Mouse (Mus musculus): ENCODE data around the gene Cacnb3. TPM values are rescaled to one million over a fixed set of nuclear protein-coding genes. Genes with fewer than 3 reads are reported as not detected.
A peak's percentile ranks its signal among the peaks of the same experiment; 100 is the strongest.

Gene Cacnb3
- polyA plus RNA-seq, 1 experiment from 2014 or later: 43.1 TPM

DNA sequence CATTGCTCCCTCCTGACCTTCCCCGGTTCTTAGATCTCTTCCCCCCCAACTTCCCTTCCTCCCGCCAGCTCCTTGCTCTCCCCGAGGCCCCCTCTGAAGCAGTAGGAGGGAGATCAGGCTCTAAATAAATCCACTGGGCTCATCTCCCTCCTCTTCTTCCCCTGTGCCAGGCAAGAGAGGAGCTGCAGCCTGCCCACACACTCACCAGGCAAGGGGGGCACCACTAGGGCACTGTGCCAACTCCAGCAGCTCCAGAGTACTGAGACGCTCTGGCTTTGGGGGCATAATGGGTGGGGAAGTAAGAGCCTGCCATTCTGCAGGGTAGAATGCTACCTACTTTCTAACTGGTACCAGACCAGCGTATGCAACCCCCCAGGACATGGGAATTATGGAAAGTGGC lies 5.9 kb downstream of the Cacnb3 start:
- H3K27ac ChIP-seq: no peak overlapping the region
- no peak overlapping the region for H3K4me3 ChIP-seq (replicated peaks)
- ATAC-seq (ENCODE audit: insufficient number of reproducible peaks, insufficient read depth, low FRiP score, low TSS enrichment, low read depth): no peak
- no peaks in the 10 kb centered on the region for H3K9me3 ChIP-seq
- H3K27me3 ChIP-seq: peaks cover 53% of the 10 kb centered on the region
- peak overlapping the region; percentile 98 for H3K4me2 ChIP-seq
- peaks cover 17% of the 10 kb centered on the region for H3K36me3 ChIP-seq
- WGBS: 54% methylated on average over 5 of the region's 5 CpGs
- H3K4me1 ChIP-seq (replicated peaks): peaks cover 52% of the 10 kb centered on the region
- no peak overlapping the region; the same call in 1 of the 2 replicates for H3K9ac ChIP-seq (replicated peaks)

DNA sequence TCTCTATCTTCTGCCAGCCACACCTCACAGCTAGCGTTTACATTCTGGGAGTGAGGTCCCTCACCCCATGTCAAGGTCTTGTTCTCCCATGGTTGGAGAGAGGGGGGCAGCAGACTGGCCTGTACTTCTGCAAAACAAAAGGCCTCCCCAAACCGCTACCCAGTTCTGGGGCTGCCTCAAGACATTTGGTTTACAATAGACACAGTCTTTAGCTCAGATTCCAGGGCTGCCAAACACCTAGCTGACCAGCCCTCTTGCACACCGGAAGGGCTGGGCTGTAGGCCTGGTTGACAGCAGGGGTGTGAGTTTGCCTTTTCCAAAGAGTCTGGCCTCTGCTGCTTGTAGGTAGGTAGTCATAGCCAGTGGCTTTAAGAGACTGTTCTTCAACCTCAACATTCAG lies 6.5 kb downstream of the Cacnb3 start:
- Histone ChIP-seq H3K9me3 (no peaks in the 10 kb centered on the region), H3K9ac (replicated peaks) (no peak overlapping the region), H3K36me3 (peaks cover 23% of the 10 kb centered on the region), H3K4me3 (replicated peaks) (no peak overlapping the region), H3K27ac (no peak overlapping the region), H3K4me1 (replicated peaks) (peaks cover 47% of the 10 kb centered on the region), H3K4me2 (no peak overlapping the region), H3K27me3 (peaks cover 50% of the 10 kb centered on the region)
- WGBS: 34% methylated on average over 3 of the region's 3 CpGs
- no peak for ATAC-seq (ENCODE audit: insufficient number of reproducible peaks, insufficient read depth, low FRiP score, low TSS enrichment, low read depth)

DNA sequence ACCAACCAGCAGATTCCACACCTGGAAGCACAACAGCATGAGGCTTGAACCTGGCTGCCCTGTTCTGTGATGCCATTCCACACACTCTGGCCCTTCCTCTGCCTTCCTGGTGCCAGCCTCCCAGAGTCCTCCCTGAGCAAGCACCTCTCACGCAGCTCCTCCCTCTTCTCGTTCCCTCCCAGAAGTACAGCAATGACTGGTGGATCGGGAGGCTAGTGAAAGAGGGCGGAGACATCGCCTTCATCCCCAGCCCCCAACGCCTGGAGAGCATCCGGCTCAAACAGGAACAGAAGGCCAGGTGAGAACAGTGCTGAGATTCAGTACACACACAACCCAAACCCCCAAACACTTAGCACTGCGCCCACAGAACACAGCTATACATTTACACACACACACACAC lies 9.5 kb downstream of the Cacnb3 start:
- Histone ChIP-seq H3K27me3 (peaks cover 22% of the 10 kb centered on the region), H3K4me3 (replicated peaks) (0 out of 2 replicates have a peak overlapping the region, but pooled peaks have one; percentile 3), H3K9me3 (no peaks in the 10 kb centered on the region), H3K4me2 (no peak overlapping the region), H3K27ac (no peak overlapping the region), H3K9ac (replicated peaks) (peak overlapping the region; percentile 23; the same call in 1 of the 2 replicates), H3K36me3 (peaks cover 52% of the 10 kb centered on the region), H3K4me1 (replicated peaks) (peaks cover 25% of the 10 kb centered on the region)
- ATAC-seq (ENCODE audit: insufficient number of reproducible peaks, insufficient read depth, low FRiP score, low TSS enrichment, low read depth): no peak
- WGBS: 22% methylated on average over 8 of the region's 8 CpGs

- Histone ChIP-seq H3K9me3 (no peaks in the 10 kb centered on the region), H3K36me3 (peaks cover 95% of the 10 kb centered on the region), H3K4me3 (replicated peaks) (no peak overlapping the region), H3K4me2 (no peak overlapping the region), H3K27ac (no peak overlapping the region), H3K27me3 (no peaks in the 10 kb centered on the region), H3K4me1 (replicated peaks) (peaks cover 11% of the 10 kb centered on the region; the same call in 1 of the 2 replicates), H3K9ac (replicated peaks) (no peak overlapping the region)
- 90% methylated on average over 12 of the region's 12 CpGs for WGBS
- no peak for ATAC-seq (ENCODE audit: insufficient number of reproducible peaks, insufficient read depth, low FRiP score, low TSS enrichment, low read depth)
These were observed 13.8 kb downstream of the Cacnb3 start for GRCm38 (mm10) chr15:98644406-98644805.

DNA sequence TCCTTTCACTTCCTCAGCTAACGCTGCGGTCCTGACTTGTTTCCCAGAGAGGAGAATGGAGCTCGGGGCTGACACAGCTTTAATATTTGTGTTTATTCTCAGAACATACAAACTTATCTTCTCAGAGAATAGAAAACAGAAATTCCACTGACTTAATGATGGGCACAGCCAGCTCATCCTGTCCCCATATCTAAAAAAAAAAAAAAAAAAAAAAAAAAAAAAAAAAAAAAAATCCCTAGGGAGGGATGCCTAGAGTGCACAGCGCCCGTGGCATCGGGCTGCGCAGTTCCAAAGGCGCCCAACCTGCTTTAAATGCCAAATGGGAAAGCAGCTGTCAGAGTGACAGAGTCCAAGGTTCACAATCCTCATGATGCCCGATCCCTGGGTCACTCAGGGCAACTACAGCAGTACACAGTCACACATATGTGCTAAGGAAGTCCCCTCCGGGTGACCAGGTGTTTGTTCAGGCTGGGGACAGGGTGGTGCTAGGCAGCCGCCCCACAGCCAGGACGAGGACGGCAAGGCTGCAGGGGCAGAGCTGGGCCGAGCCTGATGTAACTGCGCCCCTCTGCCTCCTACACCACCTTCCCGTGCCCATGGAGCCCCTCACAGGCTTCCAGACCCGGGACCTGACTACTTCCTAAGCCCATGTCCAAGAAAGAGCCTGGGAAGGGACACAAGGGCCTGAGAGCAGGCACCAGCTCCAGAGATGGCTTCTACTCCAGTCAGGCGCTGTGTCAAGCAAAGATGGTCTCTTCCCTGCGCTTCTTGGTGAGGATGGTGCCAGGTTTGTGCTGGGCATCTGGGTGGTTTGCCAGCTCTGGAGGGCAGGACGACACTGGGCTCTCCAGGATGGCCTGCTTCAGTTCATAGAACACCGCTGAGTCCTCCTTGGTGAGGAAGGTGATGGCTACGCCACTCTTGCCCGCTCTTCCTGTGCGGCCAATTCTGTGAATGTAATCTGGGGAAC lies 14.7 kb downstream of the Cacnb3 start:
- Histone ChIP-seq H3K4me1 (replicated peaks) (peaks cover 3% of the 10 kb centered on the region; the same call in 1 of the 2 replicates), H3K27ac (no peak overlapping the region), H3K27me3 (no peaks in the 10 kb centered on the region), H3K36me3 (peaks cover 97% of the 10 kb centered on the region), H3K9ac (replicated peaks) (no peak overlapping the region), H3K4me3 (replicated peaks) (no peak overlapping the region), H3K4me2 (no peak overlapping the region), H3K9me3 (no peaks in the 10 kb centered on the region)
- no peak for ATAC-seq (ENCODE audit: insufficient number of reproducible peaks, insufficient read depth, low FRiP score, low TSS enrichment, low read depth)
- WGBS: 92% methylated on average over 24 of the region's 24 CpGs

DNA sequence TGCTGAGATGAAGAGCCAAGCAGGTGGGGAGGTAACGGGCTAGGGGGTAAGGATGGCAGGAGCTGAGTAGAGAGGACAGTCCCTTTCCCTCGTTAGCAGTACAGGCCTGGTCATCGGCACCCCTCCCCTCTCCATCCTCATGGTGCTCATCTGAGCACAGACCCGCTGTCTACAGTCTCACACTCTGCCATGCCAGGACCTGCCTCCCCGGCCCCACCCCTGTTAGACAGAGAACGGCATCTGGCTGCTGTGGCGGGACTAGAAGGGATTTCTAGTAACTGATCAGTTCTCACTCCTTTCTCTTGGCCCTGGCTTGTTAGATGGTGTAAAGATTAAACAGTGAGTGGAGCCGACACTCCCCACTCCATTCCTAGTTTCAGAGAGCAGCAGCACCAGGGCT lies 16.1 kb downstream of the Cacnb3 start:
- peaks cover 99% of the 10 kb centered on the region for H3K36me3 ChIP-seq
- no peak for ATAC-seq (ENCODE audit: insufficient number of reproducible peaks, insufficient read depth, low FRiP score, low TSS enrichment, low read depth)

DNA sequence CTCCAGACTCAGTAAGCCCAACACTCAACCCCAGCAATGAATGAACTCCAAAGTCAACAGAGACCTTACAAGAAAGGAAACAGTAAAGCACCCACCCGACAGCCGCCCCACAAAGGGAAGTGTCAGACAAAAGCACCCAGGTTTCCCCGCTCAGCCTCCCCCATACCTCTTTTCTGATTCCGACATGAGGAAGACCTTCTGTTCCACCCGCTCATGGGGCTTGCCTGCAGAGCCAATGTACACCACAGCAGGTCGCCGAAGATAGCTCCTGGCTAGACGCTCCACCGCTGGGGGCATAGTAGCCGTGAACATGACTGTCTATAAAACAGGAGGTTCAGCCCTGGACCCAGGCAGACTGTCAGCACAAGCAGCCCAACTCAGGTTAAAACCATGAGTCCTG lies 16.7 kb downstream of the Cacnb3 start:
- no peaks in the 10 kb centered on the region for H3K27me3 ChIP-seq
- peaks cover 99% of the 10 kb centered on the region for H3K36me3 ChIP-seq
- no peak for ATAC-seq (ENCODE audit: insufficient number of reproducible peaks, insufficient read depth, low FRiP score, low TSS enrichment, low read depth)
- H3K27ac ChIP-seq: no peak overlapping the region
- H3K9me3 ChIP-seq: no peaks in the 10 kb centered on the region
- WGBS: 90% methylated on average over 10 of the region's 10 CpGs
- H3K4me3 ChIP-seq (replicated peaks): no peak overlapping the region
- no peak overlapping the region for H3K9ac ChIP-seq (replicated peaks)
- H3K4me1 ChIP-seq (replicated peaks): no peaks in the 10 kb centered on the region
- no peak overlapping the region for H3K4me2 ChIP-seq

More for the DNA sequence above, 16.1 kb downstream of the Cacnb3 start:
- WGBS: 81% methylated on average over 8 of the region's 8 CpGs
- H3K27ac ChIP-seq: no peak overlapping the region
- no peaks in the 10 kb centered on the region for H3K9me3 ChIP-seq
- H3K4me3 ChIP-seq (replicated peaks): no peak overlapping the region
- no peak overlapping the region for H3K9ac ChIP-seq (replicated peaks)
- H3K27me3 ChIP-seq: no peaks in the 10 kb centered on the region
- no peak overlapping the region for H3K4me2 ChIP-seq
- no peaks in the 10 kb centered on the region for H3K4me1 ChIP-seq (replicated peaks)

DNA sequence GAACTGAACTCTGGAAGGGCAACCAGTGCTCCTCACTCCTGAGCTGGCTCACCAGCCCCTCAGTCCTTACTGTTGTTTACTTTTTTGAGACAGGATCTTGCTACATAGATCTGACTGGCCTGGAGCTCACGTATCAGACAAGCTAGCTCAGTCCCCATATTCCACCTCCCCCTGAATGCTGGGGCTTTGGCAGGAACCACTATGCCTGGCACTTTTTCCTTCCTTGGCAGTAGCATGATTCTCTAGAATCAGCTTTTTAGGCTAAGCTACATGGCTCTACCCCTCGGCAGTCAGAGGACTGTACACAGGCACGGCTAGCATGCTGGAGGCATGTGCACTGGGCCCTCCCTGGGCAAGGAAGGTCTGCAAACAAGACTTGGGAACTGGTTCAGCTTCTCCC lies 17.4 kb downstream of the Cacnb3 start:
- WGBS: 94% methylated on average over 3 of the region's 3 CpGs
- ATAC-seq (ENCODE audit: insufficient number of reproducible peaks, insufficient read depth, low FRiP score, low TSS enrichment, low read depth): no peak
- peaks cover 99% of the 10 kb centered on the region for H3K36me3 ChIP-seq

DNA sequence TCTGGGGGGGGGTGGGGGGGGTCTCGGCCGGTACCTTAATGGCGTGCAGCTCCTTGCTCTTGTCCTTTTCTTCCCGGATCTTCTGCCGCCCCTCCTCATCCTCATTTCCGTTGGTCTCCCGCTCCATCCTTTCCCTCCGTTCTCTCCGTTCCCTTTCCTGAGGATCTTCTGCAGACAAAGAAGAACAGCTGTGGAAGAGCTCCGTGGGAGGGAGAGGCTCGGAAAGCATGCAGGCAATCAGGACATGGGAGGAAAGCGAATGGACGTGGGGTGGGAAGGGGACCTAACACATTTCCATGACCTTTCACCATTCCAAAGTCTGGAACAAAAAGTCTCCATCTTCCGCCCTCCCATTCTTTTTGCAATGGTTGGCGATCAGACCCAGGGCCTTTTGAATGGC lies 20.8 kb downstream of the Cacnb3 start:
- Histone ChIP-seq H3K27ac (no peak overlapping the region), H3K4me2 (no peak overlapping the region), H3K27me3 (no peaks in the 10 kb centered on the region), H3K9ac (replicated peaks) (no peak overlapping the region), H3K4me3 (replicated peaks) (no peak overlapping the region), H3K9me3 (no peaks in the 10 kb centered on the region), H3K4me1 (replicated peaks) (no peaks in the 10 kb centered on the region), H3K36me3 (peaks cover 100% of the 10 kb centered on the region)
- no peak for ATAC-seq (ENCODE audit: insufficient number of reproducible peaks, insufficient read depth, low FRiP score, low TSS enrichment, low read depth)
- WGBS: 90% methylated on average over 15 of the region's 15 CpGs

More for the DNA sequence above, 17.4 kb downstream of the Cacnb3 start:
- no peak overlapping the region for H3K4me2 ChIP-seq
- no peak overlapping the region for H3K27ac ChIP-seq
- H3K27me3 ChIP-seq: no peaks in the 10 kb centered on the region
- H3K4me3 ChIP-seq (replicated peaks): no peak overlapping the region
- no peaks in the 10 kb centered on the region for H3K9me3 ChIP-seq
- no peaks in the 10 kb centered on the region for H3K4me1 ChIP-seq (replicated peaks)
- no peak overlapping the region for H3K9ac ChIP-seq (replicated peaks)

- ATAC-seq (ENCODE audit: insufficient number of reproducible peaks, insufficient read depth, low FRiP score, low TSS enrichment, low read depth): no peak
These were observed 21.5 kb downstream of the Cacnb3 start for GRCm38 (mm10) chr15:98652174-98652573.

GRCm38 (mm10) chr15:98656982-98657751 lies 26.5 kb downstream of the Cacnb3 start:
- Histone ChIP-seq H3K4me3 (replicated peaks) (no peak overlapping the region), H3K9me3 (no peaks in the 10 kb centered on the region), H3K4me2 (no peak overlapping the region), H3K27ac (no peak overlapping the region), H3K27me3 (no peaks in the 10 kb centered on the region), H3K36me3 (peaks cover 81% of the 10 kb centered on the region), H3K4me1 (replicated peaks) (peaks cover 7% of the 10 kb centered on the region), H3K9ac (replicated peaks) (no peak overlapping the region)
- 83% methylated on average over 15 of the region's 15 CpGs for WGBS
- no peak for ATAC-seq (ENCODE audit: insufficient number of reproducible peaks, insufficient read depth, low FRiP score, low TSS enrichment, low read depth)

More at GRCm38 (mm10) chr15:98652174-98652573, 21.5 kb downstream of the Cacnb3 start:
- no peak overlapping the region for H3K4me2 ChIP-seq
- no peaks in the 10 kb centered on the region for H3K4me1 ChIP-seq (replicated peaks)
- H3K36me3 ChIP-seq: peaks cover 100% of the 10 kb centered on the region
- 92% methylated on average over 8 of the region's 8 CpGs for WGBS
- H3K27me3 ChIP-seq: no peaks in the 10 kb centered on the region
- no peak overlapping the region for H3K27ac ChIP-seq
- no peak overlapping the region for H3K9ac ChIP-seq (replicated peaks)
- H3K9me3 ChIP-seq: no peaks in the 10 kb centered on the region
- no peak overlapping the region for H3K4me3 ChIP-seq (replicated peaks)

Data from limb, embryonic 12.5 days (tissue).